Mouse (Mus musculus): ENCODE results near the gene Tepsin.

DNA sequence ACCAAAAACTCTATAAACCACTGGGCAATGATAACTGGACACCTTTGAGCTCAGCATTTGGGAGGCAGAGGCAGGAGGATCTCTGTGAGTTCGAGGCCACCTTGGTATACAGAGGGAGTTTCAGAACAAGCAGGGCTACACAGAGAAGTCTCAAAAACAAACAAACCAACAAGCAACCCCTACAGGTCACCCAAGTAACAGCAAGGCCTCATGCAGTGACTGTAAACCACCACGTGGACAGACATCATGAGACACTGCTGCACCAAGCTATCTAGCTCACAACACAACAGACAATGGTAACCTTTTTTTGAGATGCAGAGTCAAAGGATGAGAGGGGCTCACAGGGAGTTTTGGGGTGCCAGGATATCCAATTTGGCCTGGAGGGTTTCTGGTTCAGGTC, 28.3 kb upstream of the Tepsin start:
- TF ChIP-seq POLR2A (IDR thresholded peaks at IDR 0.05; ENCODE audit: control insufficient read depth, extremely low read depth, insufficient read depth, low read length, poor library complexity) (no peak), CTCF (IDR thresholded peaks at IDR 0.05; ENCODE audit: borderline replicate concordance, control insufficient read depth, extremely low read depth, insufficient read depth, low read length, poor library complexity) (no peak)
